15 mouse cellular contexts compared by ENCODE assay signal in the genomic region with DNA sequence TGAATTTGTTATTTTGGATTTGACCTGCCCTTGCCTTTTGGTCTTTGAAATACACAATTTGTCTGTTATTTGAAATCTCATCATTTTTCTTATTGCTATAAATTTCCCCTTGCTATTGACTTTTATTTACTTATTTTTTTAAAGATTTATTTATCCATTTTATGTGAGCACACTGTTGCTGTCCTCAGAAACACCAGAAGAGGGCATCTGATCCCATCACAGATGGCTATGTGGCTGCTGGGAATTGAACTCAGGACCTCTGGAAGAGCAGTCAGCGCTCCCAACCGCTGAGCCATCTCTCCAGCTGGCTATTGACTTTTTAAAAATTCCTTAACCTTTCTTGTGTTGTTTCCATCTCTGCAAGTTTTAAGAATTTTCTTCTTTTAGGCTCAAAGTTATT. TPM values are rescaled to one million over a fixed set of nuclear protein-coding genes. Genes with fewer than 3 reads are reported as not detected.
"Had no signal": no experiment of that assay in that cellular context is flagged by ENCODE, and none has a peak within 500 bp of the region (broad histone marks: within the 10 kb centered on the region; RNA-seq: fewer than 3 reads in every experiment).

No protein-coding gene starts in this region.

- DNase-seq: kidney, adult 8-10 months; kidney, postnatal 25 days; left cerebral cortex, postnatal 4 days; right cerebral cortex, postnatal 25 days; spleen, adult 18-20 months; thymus, postnatal 36 days had no signal

- ATAC-seq: intestine, postnatal 0 days; midbrain, embryonic 16.5 days had no signal

- H3K4me3 ChIP-seq: limb, embryonic 13.5 days; midbrain, embryonic 12.5 days had no signal

- H3K9ac ChIP-seq: limb, embryonic 13.5 days; midbrain, embryonic 12.5 days had no signal

- H3K9me3 ChIP-seq: limb, embryonic 13.5 days; midbrain, embryonic 12.5 days had no signal

- H3K4me2 ChIP-seq: limb, embryonic 13.5 days; midbrain, embryonic 12.5 days had no signal

- H3K36me3 ChIP-seq: limb, embryonic 13.5 days; midbrain, embryonic 12.5 days had no signal

- H3K27ac ChIP-seq: limb, embryonic 13.5 days; midbrain, embryonic 12.5 days had no signal

RNA-seq across cellular contexts. Expression of a gene that starts 2.2 kb away (rescaled TPM):
- total RNA-seq: liver, adult 2 months; megakaryocyte-erythroid progenitor cell, adult 5-6 weeks had no signal
- polyA plus RNA-seq: intestine, postnatal 0 days; limb, embryonic 13.5 days; liver, adult 2 months; liver, embryonic 16.5 days; stomach, embryonic 14.5 days; testis, adult 2 months had no signal

RNA-seq across cellular contexts. Expression of a gene that starts 11.5 kb away (rescaled TPM):
- total RNA-seq: left cerebral cortex, postnatal 4 days had no signal
